Mouse (Mus musculus) stomach, embryonic 14.5 days (tissue): Measurements from ENCODE around the gene Atp6v0e2. TPM values are rescaled to one million over a fixed set of nuclear protein-coding genes. Genes with fewer than 3 reads are reported as not detected.

Experiments used
- ATAC-seq: fragments of 200-750 bp; cut with Nextera tagmentation; 2 replicates; pipeline ENCODE4 v1.8.0; 2017; ENCODE audit warnings: low read depth, moderate TSS enrichment; ENCODE audit not compliant: insufficient number of reproducible peaks, insufficient read depth, low FRiP score
- H3K27ac ChIP-seq: fragments of 300-500 bp; sonication (generic); 2 replicates; pipeline ENCODE4 v1.5.1; 2014; ENCODE audit warnings: mild to moderate bottlenecking, low read length, moderate library complexity, mixed read lengths
- H3K27me3 ChIP-seq: fragments of 300-500 bp; sonication (generic); 2 replicates; pipeline ENCODE4 v1.6.1; 2014; ENCODE audit warnings: low read length, control low read depth, mixed read lengths; ENCODE audit not compliant: control insufficient read depth, insufficient read depth
- H3K36me3 ChIP-seq: fragments of 300-500 bp; sonication (generic); 2 replicates; pipeline ENCODE4 v1.6.1; 2014; ENCODE audit warnings: mild to moderate bottlenecking, control low read depth, low read length, moderate library complexity, mixed read lengths; ENCODE audit not compliant: control insufficient read depth, insufficient read depth
- H3K4me1 ChIP-seq: fragments of 300-500 bp; sonication (generic); 2 replicates; pipeline ENCODE4 v1.6.1; 2014; ENCODE audit warnings: low read length, control low read depth, mixed read lengths; ENCODE audit not compliant: control insufficient read depth, insufficient read depth
- H3K4me2 ChIP-seq: fragments of 300-500 bp; sonication (generic); replicated peaks from 2 replicates; pipeline ENCODE4 v1.6.1; 2014; ENCODE audit warnings: low read depth, low read length, control low read depth
- H3K4me3 ChIP-seq: fragments of 300-500 bp; sonication (generic); 2 replicates; pipeline ENCODE4 v1.5.1; 2014; ENCODE audit warnings: low read depth, low read length, control low read depth
- H3K9ac ChIP-seq: fragments of 300-500 bp; sonication (generic); replicated peaks from 2 replicates; pipeline ENCODE4 v1.6.1; 2014; ENCODE audit warnings: low read depth, mild to moderate bottlenecking, control low read depth, low read length, moderate library complexity, mixed read lengths
- H3K9me3 ChIP-seq: fragments of 300-500 bp; sonication (generic); 2 replicates; pipeline ENCODE4 v1.6.1; 2016; ENCODE audit warnings: low read depth, low read length, control low read depth; ENCODE audit not compliant: control insufficient read depth
- WGBS: fragments of 180-500 bp; shearing (Covaris S2); extraction: QIAGEN DNeasy Blood & Tissue Kit; methylation state at CpG from one replicate; pipeline ENCODE4 v1.1.7; 2014; 5-methylcytosine and 5-hydroxymethylcytosine counted together
- polyA plus RNA-seq: library from polyadenylated mRNA; unstranded; fragments of >200 nt; fragmentation: Nextera tagmentation; extraction: Ambion mirVana; gene quantifications from 2 replicates; pipeline ENCODE4 v1.2.1, GENCODE M21; 2014

Atp6v0e2 gene
- polyA plus RNA-seq, 1 experiment from 2014 or later, result 27.5 TPM

GRCm38 (mm10) chr6:48555104-48555890 lies 17.9 kb downstream of the Atp6v0e2 start:
- no peaks in the 10 kb centered on the region for H3K9me3 ChIP-seq
- WGBS, result 27% methylated on average over 14 of the region's 14 CpGs
- peak overlapping the region; percentile 41 for H3K4me3 ChIP-seq
- peak overlapping the region; percentile 82 for H3K4me2 ChIP-seq
- peak overlapping the region; percentile 96 for H3K27ac ChIP-seq
- ATAC-seq, result peak; percentile 74; the same call in 1 of the 2 replicates
- no peaks in the 10 kb centered on the region for H3K27me3 ChIP-seq
- peak overlapping the region; percentile 77 for H3K9ac ChIP-seq
- H3K4me1 ChIP-seq, result no peaks in the 10 kb centered on the region
- no peaks in the 10 kb centered on the region for H3K36me3 ChIP-seq

GRCm38 (mm10) chr6:48555956-48556355 lies 18.5 kb downstream of the Atp6v0e2 start:
- Histone ChIP-seq H3K9me3 (no peaks in the 10 kb centered on the region), H3K27ac (no peak overlapping the region; the same call in 1 of the 2 replicates), H3K4me2 (no peak overlapping the region), H3K9ac (no peak overlapping the region), H3K27me3 (no peaks in the 10 kb centered on the region), H3K4me3 (no peak overlapping the region), H3K36me3 (no peaks in the 10 kb centered on the region), H3K4me1 (no peaks in the 10 kb centered on the region)
- ATAC-seq, result no peak
- 84% methylated on average over 3 of the region's 3 CpGs for WGBS

- H3K27me3 ChIP-seq, result no peaks in the 10 kb centered on the region
- no peaks in the 10 kb centered on the region for H3K9me3 ChIP-seq
- H3K4me3 ChIP-seq, result no peak overlapping the region
- peaks cover 21% of the 10 kb centered on the region; the same call in 1 of the 2 replicates for H3K4me1 ChIP-seq
- H3K27ac ChIP-seq, result peak overlapping the region; percentile 48; the same call in 1 of the 2 replicates
- no peak overlapping the region for H3K9ac ChIP-seq
- no peak for ATAC-seq
- H3K36me3 ChIP-seq, result no peaks in the 10 kb centered on the region
- whole genome bisulfite sequencing, result 77% methylated on average over 4 of the region's 4 CpGs
- H3K4me2 ChIP-seq, result no peak overlapping the region
These were observed 28.4 kb downstream of the Atp6v0e2 start for GRCm38 (mm10) chr6:48565693-48566310.

GRCm38 (mm10) chr6:48566312-48566711 lies 28.9 kb downstream of the Atp6v0e2 start:
- Histone ChIP-seq H3K36me3 (no peaks in the 10 kb centered on the region), H3K4me1 (peaks cover 22% of the 10 kb centered on the region; the same call in 1 of the 2 replicates), H3K4me3 (no peak overlapping the region), H3K9ac (no peak overlapping the region), H3K27ac (no peak overlapping the region; the same call in 1 of the 2 replicates), H3K27me3 (no peaks in the 10 kb centered on the region), H3K4me2 (no peak overlapping the region), H3K9me3 (no peaks in the 10 kb centered on the region)
- peak; percentile 33; the same call in 1 of the 2 replicates for ATAC-seq
- 20% methylated on average over 5 of the region's 5 CpGs for WGBS

- Histone ChIP-seq H3K4me3 (no peak overlapping the region), H3K27ac (peak overlapping the region; percentile 44; the same call in 1 of the 2 replicates), H3K36me3 (no peaks in the 10 kb centered on the region), H3K4me1 (peaks cover 38% of the 10 kb centered on the region; the same call in 1 of the 2 replicates), H3K27me3 (no peaks in the 10 kb centered on the region), H3K9ac (no peak overlapping the region), H3K4me2 (no peak overlapping the region), H3K9me3 (no peaks in the 10 kb centered on the region)
- WGBS, result 60% methylated on average over 21 of the region's 21 CpGs
- ATAC-seq, result no peak
These were observed 30.9 kb downstream of the Atp6v0e2 start for GRCm38 (mm10) chr6:48568036-48568984.

- Histone ChIP-seq H3K9ac (no peak overlapping the region), H3K4me1 (peaks cover 39% of the 10 kb centered on the region; the same call in 1 of the 2 replicates), H3K27ac (no peak overlapping the region), H3K9me3 (no peaks in the 10 kb centered on the region), H3K27me3 (no peaks in the 10 kb centered on the region), H3K36me3 (no peaks in the 10 kb centered on the region), H3K4me2 (no peak overlapping the region), H3K4me3 (no peak overlapping the region)
- no peak for ATAC-seq
- WGBS, result 62% methylated on average over 8 of the region's 8 CpGs
These were observed 31.8 kb downstream of the Atp6v0e2 start for GRCm38 (mm10) chr6:48569065-48569807.

- 95% methylated on average over 5 of the region's 5 CpGs for WGBS
- Histone ChIP-seq H3K9ac (no peak overlapping the region), H3K9me3 (no peaks in the 10 kb centered on the region), H3K27ac (peak overlapping the region; percentile 53), H3K4me2 (peak overlapping the region; percentile 39), H3K4me1 (peaks cover 33% of the 10 kb centered on the region; the same call in 1 of the 2 replicates), H3K4me3 (peak overlapping the region; percentile 13; the same call in 1 of the 2 replicates), H3K36me3 (no peaks in the 10 kb centered on the region), H3K27me3 (no peaks in the 10 kb centered on the region)
- ATAC-seq, result no peak
These were observed 34.6 kb downstream of the Atp6v0e2 start for GRCm38 (mm10) chr6:48572014-48572413.
